ENCODE assay signal across 25 mouse cellular contexts in the genomic region with DNA sequence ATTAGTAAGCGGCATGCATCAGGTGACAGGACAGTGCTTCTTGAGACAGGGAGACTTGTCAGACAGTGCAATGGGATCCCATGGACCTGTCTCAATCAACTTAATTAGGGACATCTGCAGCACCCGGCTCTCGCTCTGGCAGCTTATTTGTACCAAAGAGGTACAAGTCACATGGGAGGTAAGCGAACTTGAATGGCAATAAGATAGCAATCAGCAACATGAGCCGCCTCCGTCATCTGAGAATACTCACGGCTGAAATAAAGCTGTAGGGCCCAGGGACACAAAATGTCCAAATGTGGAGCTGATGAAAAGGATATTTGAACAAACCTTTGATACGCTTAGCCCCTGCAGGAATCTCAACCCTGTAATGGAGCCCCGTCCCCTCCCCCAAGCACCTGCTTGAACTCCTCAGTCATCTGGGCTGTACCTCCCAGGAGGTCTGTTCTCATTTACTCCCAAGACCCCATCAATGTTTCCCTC.
DNase-seq lines count a peak whose midpoint lies in the region; ATAC-seq and TF ChIP-seq lines count a peak whose summit lies in the region.
"Had no signal": no experiment of that assay in that cellular context is flagged by ENCODE, and none has a peak within 500 bp of the region (broad histone marks: within the 10 kb centered on the region; RNA-seq: fewer than 3 reads in every experiment).

No protein-coding gene starts in this region.

- no peak for TF ChIP-seq CTCF in kidney, adult 2 months (conservative IDR thresholded peaks at IDR 0.05; ENCODE audit: insufficient read depth, insufficient read length, low read depth, low read length)

- H3K27me3 ChIP-seq in kidney, embryonic 14.5 days (ENCODE audit: control insufficient read depth, insufficient read depth, low read length) = no peaks in the 10 kb centered on the region
- H3K27me3 ChIP-seq in kidney, adult 2 months (replicated peaks; ENCODE audit: control insufficient read depth, insufficient read depth, low read length) = no peaks in the 10 kb centered on the region
- no peaks in the 10 kb centered on the region for H3K27me3 ChIP-seq in embryonic facial prominence, embryonic 15.5 days
- no peaks in the 10 kb centered on the region for H3K27me3 ChIP-seq in midbrain, embryonic 11.5 days (ENCODE audit: control insufficient read depth, insufficient read depth, low read length)
- H3K27me3 ChIP-seq: forebrain, embryonic 13.5 days; hindbrain, embryonic 12.5 days; limb, embryonic 15.5 days; lung, embryonic 15.5 days; Patski had no signal

- TF ChIP-seq POLR2A in kidney, adult 2 months (IDR thresholded peaks at IDR 0.05; ENCODE audit: low read depth, low read length) = no peak

- H3K4me1 ChIP-seq in kidney, embryonic 14.5 days (ENCODE audit: control insufficient read depth, insufficient read depth, low read length) = 0 out of 2 replicates have a peak, but pooled peaks cover 4% of the 10 kb centered on the region
- no peaks in the 10 kb centered on the region for H3K4me1 ChIP-seq in kidney, adult 2 months (ENCODE audit: control insufficient read depth, insufficient read depth, low read length)
- H3K4me1 ChIP-seq in embryonic facial prominence, embryonic 15.5 days = peaks cover 14% of the 10 kb centered on the region
- peaks cover 15% of the 10 kb centered on the region for H3K4me1 ChIP-seq in midbrain, embryonic 11.5 days (ENCODE audit: control insufficient read depth, insufficient read depth, low read length)
- H3K4me1 ChIP-seq: lung, embryonic 15.5 days had no signal

- DNase-seq in kidney, adult 2 months = no peak
- peak; percentile 64 for DNase-seq in MN1 (ENCODE audit: low spot score)
- peak; percentile 53 for DNase-seq in embryo, embryonic 11 days
- DNase-seq in cerebellum, postnatal 36 days = no peak
- DNase-seq in midbrain, embryonic 11.5 days (ENCODE audit: low spot score, missing footprints) = no peak
- no peak for DNase-seq in lung, postnatal 25 days (ENCODE audit: low spot score)
- DNase-seq: adrenal gland, postnatal 36 days; cerebellum, adult 9-11 months; kidney, postnatal 14 days; layer of hippocampus, postnatal 36 days; thymus, adult 18-20 months; thymus, postnatal 4 days had no signal

- H3K9ac ChIP-seq in kidney, embryonic 14.5 days (ENCODE audit: low read depth, low read length) = no peak overlapping the region
- no peak overlapping the region for H3K9ac ChIP-seq in embryonic facial prominence, embryonic 15.5 days
- H3K9ac ChIP-seq in midbrain, embryonic 11.5 days (ENCODE audit: low read length) = no peak overlapping the region
- H3K9ac ChIP-seq: forebrain, embryonic 13.5 days; hindbrain, embryonic 12.5 days; limb, embryonic 15.5 days; liver, embryonic 14.5 days; lung, embryonic 15.5 days had no signal

- H3K27ac ChIP-seq in kidney, embryonic 14.5 days (ENCODE audit: low read depth, low read length) = peak overlapping the region; percentile 30; the same call in 1 of the 2 replicates
- H3K27ac ChIP-seq in kidney, adult 2 months (ENCODE audit: insufficient read depth, low read depth, low read length) = no peak overlapping the region
- H3K27ac ChIP-seq in embryonic facial prominence, embryonic 15.5 days (replicated peaks) = no peak overlapping the region
- no peak overlapping the region for H3K27ac ChIP-seq in midbrain, embryonic 11.5 days (ENCODE audit: low read depth, low read length)
- H3K27ac ChIP-seq: forebrain, embryonic 13.5 days; hindbrain, embryonic 12.5 days; layer of hippocampus, adult 2 months; limb, embryonic 15.5 days; liver, embryonic 14.5 days; lung, embryonic 15.5 days; macrophage; midbrain, embryonic 10.5 days had no signal

- H3K4me3 ChIP-seq in kidney, embryonic 14.5 days (ENCODE audit: low read length) = no peak overlapping the region
- H3K4me3 ChIP-seq in kidney, adult 2 months (ENCODE audit: insufficient read depth, low read depth, low read length) = no peak overlapping the region
- no peak overlapping the region for H3K4me3 ChIP-seq in embryonic facial prominence, embryonic 15.5 days (replicated peaks)
- no peak overlapping the region for H3K4me3 ChIP-seq in midbrain, embryonic 11.5 days (ENCODE audit: low read depth, low read length)
- H3K4me3 ChIP-seq: erythroblast, embryonic 14.5 days; forebrain, embryonic 13.5 days; hindbrain, embryonic 12.5 days; layer of hippocampus, adult 2 months; limb, embryonic 15.5 days; lung, embryonic 15.5 days; midbrain, embryonic 10.5 days had no signal

- no peaks in the 10 kb centered on the region for H3K36me3 ChIP-seq in kidney, embryonic 14.5 days (ENCODE audit: control insufficient read depth, insufficient read depth, low read length)
- no peaks in the 10 kb centered on the region for H3K36me3 ChIP-seq in kidney, adult 2 months (ENCODE audit: control insufficient read depth, insufficient read depth, low read length)
- no peaks in the 10 kb centered on the region for H3K36me3 ChIP-seq in embryonic facial prominence, embryonic 15.5 days
- no peaks in the 10 kb centered on the region for H3K36me3 ChIP-seq in midbrain, embryonic 11.5 days (ENCODE audit: control insufficient read depth, insufficient read depth, low read length)
- H3K36me3 ChIP-seq: hindbrain, embryonic 12.5 days; limb, embryonic 15.5 days; lung, embryonic 15.5 days had no signal

- no peaks in the 10 kb centered on the region for H3K9me3 ChIP-seq in kidney, embryonic 14.5 days (ENCODE audit: control insufficient read depth, low read length)
- no peaks in the 10 kb centered on the region for H3K9me3 ChIP-seq in embryonic facial prominence, embryonic 15.5 days (replicated peaks)
- H3K9me3 ChIP-seq in midbrain, embryonic 11.5 days (ENCODE audit: control insufficient read depth, low read length) = no peaks in the 10 kb centered on the region
- H3K9me3 ChIP-seq: forebrain, embryonic 13.5 days; hindbrain, embryonic 12.5 days; limb, embryonic 15.5 days; lung, embryonic 15.5 days; midbrain, embryonic 10.5 days had no signal

- H3K4me2 ChIP-seq in kidney, embryonic 14.5 days (replicated peaks; ENCODE audit: low read depth, low read length) = no peak overlapping the region
- H3K4me2 ChIP-seq in embryonic facial prominence, embryonic 15.5 days (replicated peaks) = no peak overlapping the region
- no peak overlapping the region for H3K4me2 ChIP-seq in midbrain, embryonic 11.5 days
- H3K4me2 ChIP-seq: forebrain, embryonic 13.5 days; heart, embryonic 11.5 days; hindbrain, embryonic 12.5 days; limb, embryonic 15.5 days; lung, embryonic 15.5 days had no signal

- WGBS in kidney, embryonic 14.5 days = 41% methylated on average over 9 of the region's 9 CpGs
- WGBS in kidney, adult 2 months = 65% methylated on average over 9 of the region's 9 CpGs
- 30% methylated on average over 9 of the region's 9 CpGs for WGBS in embryonic facial prominence, embryonic 15.5 days
- 69% methylated on average over 9 of the region's 9 CpGs for WGBS in midbrain, embryonic 11.5 days

- ATAC-seq in kidney, embryonic 14.5 days (ENCODE audit: low FRiP score, low TSS enrichment) = peak; percentile 85
- ATAC-seq in embryonic facial prominence, embryonic 15.5 days (ENCODE audit: insufficient number of reproducible peaks, low FRiP score, low TSS enrichment, low read depth) = peak; percentile 53; the same call in 1 of the 2 replicates
- ATAC-seq in midbrain, embryonic 11.5 days (ENCODE audit: low FRiP score) = no peak
- ATAC-seq: forebrain, embryonic 13.5 days; Patski had no signal

Comparison
In these comparisons a context has a peak if more than half of its experiments do, and no peak if none do; other contexts are left out.
1. DNase-seq: peak in MN1 (single experiment) and embryo, embryonic 11 days (single experiment); none in kidney, adult 2 months (single experiment), cerebellum, postnatal 36 days (0 of 2), midbrain, embryonic 11.5 days (single experiment) and lung, postnatal 25 days (single experiment).